Mouse (Mus musculus) spleen, adult 2 months (tissue): ENCODE results near the gene Hdac5.

Experiments used
- CTCF ChIP-seq: fragments of 200-500 bp; IDR thresholded peaks from 2 replicates; pipeline ENCODE4 v1.5.1; 2011; ENCODE audit warnings: mild to moderate bottlenecking, inconsistent platforms; ENCODE audit not compliant: insufficient read depth, insufficient read length, insufficient replicate concordance; ENCODE audit errors: extremely low read depth
- POLR2A ChIP-seq: fragments of 200-500 bp; IDR thresholded peaks from 2 replicates; pipeline ENCODE4 v1.6.1; 2011; ENCODE audit warnings: low read depth, low read length, inconsistent platforms

DNA sequence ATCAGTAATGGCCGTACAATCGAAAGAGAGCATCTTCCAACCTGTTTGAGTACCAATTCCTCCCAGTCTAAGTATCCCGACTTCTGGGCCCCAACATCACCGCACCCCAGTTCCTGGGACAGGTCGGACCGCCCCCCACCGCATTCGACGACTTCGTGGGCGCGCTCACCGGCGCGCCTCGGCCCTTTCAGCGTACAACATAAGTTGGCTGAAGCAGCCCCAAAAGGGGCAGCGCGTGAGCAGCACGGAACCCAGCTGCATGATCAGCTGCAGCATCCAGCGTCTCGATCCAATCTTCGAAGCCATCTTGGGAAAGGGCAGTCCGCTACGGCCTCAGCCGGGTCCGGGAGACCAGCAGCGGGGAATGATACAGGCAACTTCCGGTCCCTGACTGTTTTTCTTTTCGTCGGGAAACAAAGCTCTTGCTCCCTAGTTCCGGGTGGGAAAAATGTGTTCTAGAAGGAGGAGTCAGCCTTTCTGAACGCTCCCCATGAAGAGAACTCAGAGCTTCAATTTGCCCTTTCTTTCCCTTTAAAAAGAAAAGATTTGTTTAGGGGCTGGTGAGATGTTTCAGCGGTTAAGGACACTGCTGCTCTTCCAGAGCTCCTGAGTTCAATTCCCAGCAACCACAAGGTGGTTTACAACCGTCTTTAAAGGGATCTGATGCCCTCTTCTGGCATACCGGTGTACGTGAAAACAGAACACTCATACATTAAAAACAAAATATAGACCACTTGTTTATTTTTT lies 73.8 kb downstream of the Hdac5 start, which contains the start of gene Tmem101:
- TF ChIP-seq CTCF (no peak), POLR2A (peak; percentile 16; the same call in 1 of the 2 replicates)
